Mouse (Mus musculus) kidney, embryonic 15.5 days (tissue): ENCODE results near the gene Bcl7a. TPM values are rescaled to one million over a fixed set of nuclear protein-coding genes. Genes with fewer than 3 reads are reported as not detected.
A peak's percentile ranks its signal among the peaks of the same experiment; 100 is the strongest.

Source experiments
- ATAC-seq: fragments of 200-750 bp; cut with Nextera tagmentation; replicated peaks from 2 replicates; pipeline ENCODE4 v1.8.0; 2017; ENCODE audit warnings: moderate TSS enrichment; ENCODE audit not compliant: low FRiP score
- H3K27ac ChIP-seq: fragments of 300-500 bp; sonication (generic); 2 replicates; pipeline ENCODE4 v1.5.1; 2015; ENCODE audit warnings: mild to moderate bottlenecking, inconsistent platforms
- H3K27me3 ChIP-seq: fragments of 300-500 bp; sonication (generic); 2 replicates; pipeline ENCODE4 v1.6.1; 2015; ENCODE audit warnings: inconsistent platforms
- H3K36me3 ChIP-seq: fragments of 300-500 bp; sonication (generic); 2 replicates; pipeline ENCODE4 v1.6.1; 2015; ENCODE audit warnings: inconsistent platforms
- H3K4me1 ChIP-seq: fragments of 300-500 bp; sonication (generic); 2 replicates; pipeline ENCODE4 v1.6.1; 2015; ENCODE audit warnings: inconsistent platforms
- H3K4me2 ChIP-seq: fragments of 300-500 bp; sonication (generic); 2 replicates; pipeline ENCODE4 v1.6.1; 2015; ENCODE audit warnings: moderate library complexity, mild to moderate bottlenecking, inconsistent platforms
- H3K4me3 ChIP-seq: fragments of 300-500 bp; sonication (generic); replicated peaks from 2 replicates; pipeline ENCODE4 v1.5.1; 2015; ENCODE audit warnings: mild to moderate bottlenecking, inconsistent platforms
- H3K9ac ChIP-seq: fragments of 300-500 bp; sonication (generic); 2 replicates; pipeline ENCODE4 v1.6.1; 2015; ENCODE audit warnings: mild to moderate bottlenecking, inconsistent platforms
- H3K9me3 ChIP-seq: fragments of 300-500 bp; sonication (generic); replicated peaks from 2 replicates; pipeline ENCODE4 v1.6.1; 2016; ENCODE audit warnings: inconsistent platforms
- WGBS: fragments of 180-500 bp; shearing (Covaris S2); methylation state at CpG from one replicate; pipeline ENCODE4 v1.1.7; 2015; ENCODE audit warnings: mixed read lengths; 5-methylcytosine and 5-hydroxymethylcytosine counted together
- polyA plus RNA-seq: library from polyadenylated mRNA; unstranded; fragments of >200 nt; fragmentation: Nextera tagmentation; extraction: Ambion mirVana; gene quantifications from 2 replicates; pipeline ENCODE4 v1.2.1, GENCODE M21; 2015

The Bcl7a gene
- polyA plus RNA-seq, 1 experiment from 2014 or later: 41.7 TPM

DNA sequence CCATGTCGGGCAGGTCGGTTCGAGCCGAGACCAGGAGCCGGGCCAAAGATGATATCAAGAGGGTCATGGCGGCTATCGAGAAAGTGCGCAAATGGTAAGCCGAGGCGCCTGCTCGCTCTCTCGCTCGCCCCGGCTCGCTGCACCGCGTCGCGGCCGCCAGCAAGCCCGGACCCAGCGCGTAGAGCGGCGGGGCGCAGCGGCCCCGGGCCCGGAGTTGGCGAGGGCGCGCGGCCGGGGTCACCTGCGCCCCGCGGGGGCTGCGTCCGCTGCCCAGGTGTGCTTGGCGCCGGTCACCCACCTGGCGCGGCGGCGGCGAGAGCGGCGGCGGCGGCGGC, 961 bp downstream of the Bcl7a start:
- peak overlapping the region; percentile 83 for H3K4me2 ChIP-seq
- H3K9me3 ChIP-seq: no peaks in the 10 kb centered on the region
- peak overlapping the region; percentile 94 for H3K9ac ChIP-seq
- H3K36me3 ChIP-seq: 0 out of 2 replicates have a peak, but pooled peaks cover 4% of the 10 kb centered on the region
- WGBS: 0% methylated on average over 51 of the region's 51 CpGs
- no peaks in the 10 kb centered on the region for H3K27me3 ChIP-seq
- H3K4me1 ChIP-seq: peaks cover 39% of the 10 kb centered on the region
- peak overlapping the region; percentile 98 for H3K27ac ChIP-seq
- H3K4me3 ChIP-seq: peak overlapping the region; percentile 91
- ATAC-seq: no peak; the same call in none of the 2 replicates

DNA sequence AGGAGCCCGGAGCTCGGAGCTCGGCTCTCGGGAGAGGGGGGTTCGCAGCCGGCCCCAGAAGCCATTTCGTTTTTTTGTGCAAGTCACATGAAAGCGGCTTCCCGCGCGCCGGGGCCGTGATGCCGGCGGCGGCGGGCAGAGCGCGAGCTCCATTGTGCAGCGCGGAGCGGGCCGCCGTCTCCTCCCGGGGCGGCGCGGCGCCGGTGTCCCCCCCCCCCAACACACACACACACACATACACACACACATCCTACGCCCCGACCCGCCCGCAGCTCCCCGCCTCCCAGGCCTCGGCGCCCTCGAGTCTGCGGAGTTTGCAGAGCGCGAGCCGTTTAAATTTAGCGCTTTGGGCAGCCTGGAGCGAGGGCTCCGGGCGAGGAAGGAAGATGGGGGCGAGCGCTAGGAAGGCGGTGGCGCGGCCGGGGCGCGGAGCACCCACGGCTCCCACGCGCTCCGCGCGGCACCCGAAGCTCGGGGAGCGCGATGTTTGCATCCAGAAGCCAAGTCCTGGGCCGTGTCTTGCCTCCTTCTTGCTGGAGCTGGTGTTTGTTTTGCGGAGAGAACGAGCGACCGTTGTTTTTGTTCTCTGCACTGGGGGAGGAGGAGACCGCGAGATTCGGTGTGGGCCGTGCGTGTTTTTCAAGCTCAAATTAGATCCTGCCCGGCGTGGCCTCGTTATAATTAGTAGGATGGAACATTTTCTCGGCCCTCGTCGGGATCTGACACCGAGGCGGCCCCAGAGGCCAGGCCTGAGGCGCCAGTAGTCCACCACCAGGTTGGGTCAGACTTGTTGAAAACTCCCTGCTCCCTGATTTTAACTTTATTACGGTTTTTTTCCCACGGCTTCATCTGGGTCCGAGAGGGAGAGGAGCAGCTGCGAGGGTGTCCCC, 1.6 kb downstream of the Bcl7a start:
- H3K4me1 ChIP-seq: peaks cover 43% of the 10 kb centered on the region
- 0 out of 2 replicates have a peak, but pooled peaks cover 4% of the 10 kb centered on the region for H3K36me3 ChIP-seq
- no peaks in the 10 kb centered on the region for H3K27me3 ChIP-seq
- peak overlapping the region; percentile 91 for H3K4me3 ChIP-seq
- peak; percentile 29; the same call in 1 of the 2 replicates for ATAC-seq
- no peaks in the 10 kb centered on the region for H3K9me3 ChIP-seq
- under 1% methylated on average over 64 of the region's 87 CpGs for WGBS
- H3K9ac ChIP-seq: peak overlapping the region; percentile 94
- peak overlapping the region; percentile 83 for H3K4me2 ChIP-seq
- peak overlapping the region; percentile 98 for H3K27ac ChIP-seq

DNA sequence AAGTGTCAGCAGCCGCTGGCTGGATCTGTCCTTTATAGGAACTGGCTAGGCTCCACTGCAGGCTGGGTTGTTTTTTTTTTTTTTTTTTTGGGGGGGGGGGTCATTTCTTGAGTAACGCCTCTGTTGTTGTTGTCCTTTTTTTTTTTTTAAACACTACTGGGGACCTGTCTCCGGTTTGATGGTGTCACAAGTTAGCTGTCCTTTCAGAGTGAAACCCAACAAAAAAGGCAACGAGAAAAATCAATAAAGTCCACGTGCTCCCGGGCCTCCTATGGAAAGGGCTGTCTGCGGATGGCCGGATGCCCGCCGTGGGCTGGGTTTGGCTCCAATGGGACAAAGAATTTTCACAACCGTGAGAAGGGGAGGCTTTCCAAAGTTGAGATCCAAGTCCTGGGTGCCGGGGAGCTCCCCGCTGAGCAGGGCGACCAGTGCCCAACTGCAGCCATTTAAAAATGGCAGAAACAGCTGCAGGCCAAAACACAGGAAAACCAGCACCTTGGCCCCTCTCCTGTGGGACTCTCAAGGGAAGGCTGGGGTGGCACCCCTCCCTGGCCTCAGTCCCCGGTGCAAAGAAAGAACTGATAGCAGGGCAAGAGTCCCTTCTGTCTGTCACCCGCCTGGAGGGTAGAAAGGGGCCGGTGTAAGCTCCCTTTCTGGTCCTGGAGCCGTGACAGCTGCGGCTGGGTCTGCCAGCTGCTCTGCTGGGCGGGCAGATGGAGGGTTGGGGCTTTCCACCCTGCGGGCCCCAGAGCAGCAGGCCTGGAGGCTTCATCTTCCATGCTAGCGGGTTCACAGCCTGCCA, 2.4 kb downstream of the Bcl7a start:
- no peaks in the 10 kb centered on the region for H3K9me3 ChIP-seq
- no peaks in the 10 kb centered on the region for H3K27me3 ChIP-seq
- peak overlapping the region; percentile 98 for H3K27ac ChIP-seq
- peak overlapping the region; percentile 83 for H3K4me2 ChIP-seq
- peak; percentile 20; the same call in 1 of the 2 replicates for ATAC-seq
- 2% methylated on average over 21 of the region's 22 CpGs for WGBS
- H3K36me3 ChIP-seq: 0 out of 2 replicates have a peak, but pooled peaks cover 4% of the 10 kb centered on the region
- H3K4me3 ChIP-seq: peak overlapping the region; percentile 91
- peak overlapping the region; percentile 94 for H3K9ac ChIP-seq
- peaks cover 51% of the 10 kb centered on the region for H3K4me1 ChIP-seq

DNA sequence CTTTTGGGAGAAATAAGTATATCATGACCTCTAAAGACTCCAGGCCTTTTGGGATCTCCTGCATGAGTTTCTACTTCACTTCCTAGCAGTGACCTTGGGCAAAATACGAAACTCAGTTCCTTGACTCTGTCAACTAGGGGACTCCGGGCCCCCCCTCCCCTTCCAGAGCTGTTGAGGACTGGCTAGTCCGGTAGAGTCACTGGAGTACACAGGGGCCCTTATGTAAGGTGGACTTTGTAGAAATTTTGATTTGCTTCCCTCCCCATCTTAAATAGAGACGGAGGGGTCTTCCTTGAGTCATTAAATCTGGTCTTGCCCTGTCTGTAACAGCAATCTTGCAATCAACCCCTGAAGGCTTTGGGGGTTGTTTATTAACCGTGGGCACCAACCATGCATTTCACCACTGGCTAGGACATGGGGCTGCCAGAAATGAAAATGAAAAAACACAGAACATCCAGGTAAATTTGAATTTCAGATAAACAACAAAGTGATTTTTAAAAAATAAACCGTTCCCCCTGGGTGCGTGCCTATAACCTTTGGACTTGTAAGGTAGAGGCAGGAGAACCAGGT, 3.2 kb downstream of the Bcl7a start:
- peak overlapping the region; percentile 94 for H3K9ac ChIP-seq

DNA sequence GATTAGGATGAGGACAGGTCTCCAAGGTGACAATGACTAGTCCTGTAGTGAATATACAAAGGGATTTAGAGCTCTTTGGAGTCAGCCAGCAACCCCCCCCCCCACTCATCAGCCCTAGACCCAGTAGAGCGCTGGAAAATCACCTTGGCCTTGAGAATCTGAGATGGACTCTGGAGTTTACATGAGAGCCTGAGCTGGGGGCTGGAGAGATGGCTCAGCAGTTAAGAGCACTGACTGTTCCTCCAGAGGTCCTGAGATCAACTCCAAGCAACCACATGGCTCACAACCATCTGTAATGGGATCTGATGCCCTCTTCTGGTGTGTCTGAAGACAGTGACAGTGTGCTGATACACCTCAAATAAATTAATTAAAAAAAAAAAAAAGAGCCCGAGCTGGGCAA, 4.4 kb downstream of the Bcl7a start:
- Histone ChIP-seq H3K4me1 (peaks cover 55% of the 10 kb centered on the region), H3K27me3 (no peaks in the 10 kb centered on the region), H3K27ac (peak overlapping the region; percentile 98), H3K4me2 (peak overlapping the region; percentile 83; the same call in 1 of the 2 replicates), H3K9ac (no peak overlapping the region), H3K4me3 (no peak overlapping the region), H3K36me3 (peaks cover 19% of the 10 kb centered on the region), H3K9me3 (no peaks in the 10 kb centered on the region)
- ATAC-seq: no peak
- WGBS: 65% methylated on average over 2 of the region's 2 CpGs

More for the DNA sequence above, 3.2 kb downstream of the Bcl7a start:
- Histone ChIP-seq H3K4me2 (peak overlapping the region; percentile 83), H3K36me3 (peaks cover 7% of the 10 kb centered on the region; the same call in 1 of the 2 replicates), H3K9me3 (no peaks in the 10 kb centered on the region), H3K27ac (peak overlapping the region; percentile 98), H3K4me1 (peaks cover 55% of the 10 kb centered on the region), H3K27me3 (no peaks in the 10 kb centered on the region), H3K4me3 (peak overlapping the region; percentile 91)
- peak; percentile 40 for ATAC-seq
- 43% methylated on average over 7 of the region's 7 CpGs for WGBS

DNA sequence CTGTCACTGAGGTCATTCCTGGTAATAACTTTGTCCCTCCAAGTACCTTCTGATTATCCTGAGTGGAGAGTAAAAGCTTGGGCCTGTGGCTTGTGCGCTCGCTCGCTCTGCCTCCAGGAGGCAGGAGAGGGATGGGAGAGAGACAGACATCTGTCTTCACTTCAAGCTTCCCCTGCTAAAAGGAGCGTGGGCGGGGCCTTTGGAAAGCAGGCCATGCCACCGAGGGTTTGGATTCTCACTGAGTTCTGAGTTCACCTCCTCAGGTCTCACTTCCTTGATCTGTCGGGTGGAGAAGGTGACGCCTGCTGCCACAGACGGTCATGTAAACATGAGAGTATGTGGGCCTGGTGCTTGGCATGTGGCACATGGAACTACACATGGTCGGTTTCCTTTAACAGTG, 6.8 kb downstream of the Bcl7a start:
- no peaks in the 10 kb centered on the region for H3K9me3 ChIP-seq
- WGBS: 64% methylated on average over 10 of the region's 10 CpGs
- H3K27me3 ChIP-seq: no peaks in the 10 kb centered on the region
- no peak overlapping the region for H3K4me3 ChIP-seq
- peaks cover 48% of the 10 kb centered on the region for H3K4me1 ChIP-seq
- no peak overlapping the region for H3K4me2 ChIP-seq
- no peak overlapping the region for H3K27ac ChIP-seq
- no peak overlapping the region for H3K9ac ChIP-seq
- no peak for ATAC-seq
- peaks cover 40% of the 10 kb centered on the region for H3K36me3 ChIP-seq

DNA sequence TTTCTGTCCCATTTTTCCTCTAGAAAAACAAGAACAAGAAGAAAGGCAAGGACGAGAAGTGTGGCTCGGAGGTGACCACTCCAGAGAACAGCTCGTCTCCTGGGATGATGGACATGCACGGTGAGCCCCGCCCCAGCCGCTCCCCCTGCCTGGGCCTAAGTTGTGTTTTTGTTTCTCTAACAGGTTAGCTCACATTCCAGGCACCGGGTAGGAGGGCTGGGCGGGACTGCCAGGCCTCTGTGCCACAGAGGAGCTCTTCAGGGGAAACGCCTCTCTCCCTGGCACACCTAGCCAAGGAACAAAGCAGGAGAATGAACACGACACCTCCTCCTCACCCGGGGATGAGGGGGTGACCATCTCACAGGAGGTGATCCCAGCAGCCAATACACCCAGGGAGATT, 12.3 kb downstream of the Bcl7a start:
- H3K9ac ChIP-seq: no peak overlapping the region
- no peaks in the 10 kb centered on the region for H3K27me3 ChIP-seq
- 0 out of 2 replicates have a peak overlapping the region, but pooled peaks have one; percentile 9 for H3K27ac ChIP-seq
- ATAC-seq: no peak
- H3K4me1 ChIP-seq: peaks cover 24% of the 10 kb centered on the region
- H3K36me3 ChIP-seq: peaks cover 81% of the 10 kb centered on the region
- WGBS: 60% methylated on average over 11 of the region's 11 CpGs
- H3K4me2 ChIP-seq: no peak overlapping the region
- no peak overlapping the region for H3K4me3 ChIP-seq
- no peaks in the 10 kb centered on the region for H3K9me3 ChIP-seq

DNA sequence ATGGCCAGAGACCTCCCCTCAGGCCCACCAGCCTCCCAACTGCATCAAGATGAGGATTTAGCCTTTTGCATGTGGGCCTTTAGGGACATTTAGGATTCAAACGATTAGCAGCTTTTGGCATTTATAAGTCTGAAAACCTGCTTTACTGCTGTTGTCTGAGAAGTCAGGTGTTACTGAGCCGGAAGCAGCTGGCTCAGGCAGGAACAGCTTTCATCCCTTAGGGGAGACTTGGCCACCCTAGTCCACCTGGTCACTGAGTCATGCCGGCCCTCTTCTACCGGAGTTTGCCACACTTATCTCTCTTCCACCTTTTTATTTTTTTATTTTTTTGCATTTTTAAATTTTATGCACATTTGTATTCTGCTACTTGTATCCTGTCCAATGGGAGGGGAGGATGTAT, 13.6 kb downstream of the Bcl7a start:
- peaks cover 87% of the 10 kb centered on the region for H3K36me3 ChIP-seq
- no peak overlapping the region for H3K27ac ChIP-seq
- H3K27me3 ChIP-seq: no peaks in the 10 kb centered on the region
- 83% methylated on average over 4 of the region's 4 CpGs for whole genome bisulfite sequencing
- peaks cover 19% of the 10 kb centered on the region for H3K4me1 ChIP-seq
- H3K9ac ChIP-seq: no peak overlapping the region
- H3K4me3 ChIP-seq: no peak overlapping the region
- no peak for ATAC-seq
- H3K4me2 ChIP-seq: no peak overlapping the region
- H3K9me3 ChIP-seq: no peaks in the 10 kb centered on the region

DNA sequence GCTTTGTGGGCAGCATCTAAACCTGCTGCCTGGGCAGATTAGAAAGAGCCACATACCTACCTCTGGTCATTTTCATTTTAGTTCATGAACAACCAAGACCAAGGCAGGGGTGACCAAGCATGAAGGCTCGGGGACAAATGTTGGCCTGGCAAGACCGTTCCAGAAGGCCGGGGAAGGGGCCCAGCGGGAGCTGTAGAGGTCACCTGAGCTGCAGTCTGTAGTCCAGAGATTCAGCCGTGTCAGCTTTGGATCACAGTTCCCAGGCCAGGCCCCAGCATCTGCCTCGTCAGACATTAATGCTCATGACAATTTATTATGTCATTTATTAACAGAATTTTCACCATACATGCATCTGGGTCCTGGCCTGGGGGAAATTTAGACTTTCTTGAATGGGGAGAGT, 15.8 kb downstream of the Bcl7a start:
- WGBS: 60% methylated on average over 6 of the region's 6 CpGs
- Histone ChIP-seq H3K4me2 (no peak overlapping the region), H3K4me1 (peaks cover 26% of the 10 kb centered on the region), H3K9ac (no peak overlapping the region), H3K27ac (peak overlapping the region; percentile 73), H3K36me3 (peaks cover 91% of the 10 kb centered on the region), H3K4me3 (no peak overlapping the region), H3K27me3 (no peaks in the 10 kb centered on the region), H3K9me3 (no peaks in the 10 kb centered on the region)
- ATAC-seq: peak; percentile 91

DNA sequence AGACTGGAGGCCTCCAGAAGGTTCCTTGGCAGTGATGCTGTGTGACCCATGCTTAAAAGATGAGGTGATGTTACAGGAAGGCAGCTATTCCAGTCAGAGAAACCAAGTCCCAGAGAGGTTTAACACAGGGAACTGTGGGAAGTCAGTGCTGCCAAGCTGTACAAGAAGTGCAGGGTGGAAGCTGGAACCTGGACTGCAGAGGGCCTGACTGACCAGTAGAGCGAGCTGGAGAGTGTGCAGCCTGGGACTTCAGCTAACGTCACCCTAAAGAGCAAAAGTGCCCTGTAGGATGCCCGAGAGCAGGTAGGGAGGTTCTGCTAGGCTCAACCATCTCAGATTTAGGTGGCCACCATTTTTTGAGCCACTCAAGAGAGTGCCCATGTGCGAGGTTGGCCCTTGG, 19.3 kb downstream of the Bcl7a start:
- WGBS: 86% methylated on average over 4 of the region's 4 CpGs
- peaks cover 19% of the 10 kb centered on the region for H3K4me1 ChIP-seq
- no peaks in the 10 kb centered on the region for H3K9me3 ChIP-seq
- peaks cover 89% of the 10 kb centered on the region for H3K36me3 ChIP-seq
- H3K4me3 ChIP-seq: no peak overlapping the region
- no peaks in the 10 kb centered on the region for H3K27me3 ChIP-seq
- no peak overlapping the region for H3K9ac ChIP-seq
- no peak for ATAC-seq
- H3K27ac ChIP-seq: no peak overlapping the region
- no peak overlapping the region for H3K4me2 ChIP-seq

DNA sequence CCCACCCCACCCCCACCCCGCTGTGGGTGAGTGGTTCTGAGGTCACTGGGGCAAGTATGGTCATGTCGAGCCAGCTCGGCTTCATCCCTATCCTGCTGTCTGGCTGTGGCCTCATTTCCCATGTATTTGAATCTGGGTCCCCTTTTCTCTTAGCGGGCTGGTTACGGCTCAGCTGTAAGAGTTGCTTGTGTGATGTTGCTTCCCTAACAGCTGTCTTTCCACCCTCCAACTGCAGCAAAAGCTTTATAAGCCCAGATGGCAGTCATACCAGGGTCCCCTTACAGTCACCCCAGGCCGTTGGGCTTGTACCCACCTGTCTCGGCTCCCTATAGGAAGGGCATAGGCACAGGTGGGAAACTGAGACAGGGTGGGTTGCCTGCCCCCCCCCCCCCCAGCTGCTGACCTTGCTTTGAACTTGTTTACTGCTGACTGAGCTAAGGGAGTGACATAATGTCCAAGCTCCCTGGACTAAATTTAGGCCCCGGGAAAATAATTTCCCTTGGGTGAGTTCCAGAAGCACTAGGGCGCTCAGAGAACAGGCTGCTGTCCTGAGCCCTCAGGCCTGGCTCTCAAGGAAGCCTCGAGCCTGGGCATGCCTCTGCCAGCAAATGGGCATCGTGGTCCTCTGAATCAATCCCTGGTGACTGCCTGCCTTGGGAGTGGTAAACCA, 20.8 kb downstream of the Bcl7a start:
- Histone ChIP-seq H3K9me3 (no peaks in the 10 kb centered on the region), H3K27me3 (no peaks in the 10 kb centered on the region), H3K4me2 (no peak overlapping the region), H3K36me3 (peaks cover 89% of the 10 kb centered on the region), H3K4me1 (peaks cover 11% of the 10 kb centered on the region), H3K4me3 (no peak overlapping the region), H3K27ac (peak overlapping the region; percentile 62; the same call in 1 of the 2 replicates), H3K9ac (no peak overlapping the region)
- 76% methylated on average over 11 of the region's 11 CpGs for WGBS
- ATAC-seq: no peak
